Mouse (Mus musculus): Measurements from ENCODE around the gene Cacng4.
A peak's percentile ranks its signal among the peaks of the same experiment; 100 is the strongest.

Cacng4 gene

GRCm38 (mm10) chr11:107710379-107710778 is 84.0 kb downstream of the Cacng4 start:
- no peak for DNase-seq

- DNase-seq: no peak
These were observed 86.3 kb downstream of the Cacng4 start for GRCm38 (mm10) chr11:107707897-107708610.

GRCm38 (mm10) chr11:107705476-107706074 is 88.8 kb downstream of the Cacng4 start:
- DNase-seq: no peak

GRCm38 (mm10) chr11:107705060-107705459 is 89.3 kb downstream of the Cacng4 start:
- no peak for DNase-seq

DNA sequence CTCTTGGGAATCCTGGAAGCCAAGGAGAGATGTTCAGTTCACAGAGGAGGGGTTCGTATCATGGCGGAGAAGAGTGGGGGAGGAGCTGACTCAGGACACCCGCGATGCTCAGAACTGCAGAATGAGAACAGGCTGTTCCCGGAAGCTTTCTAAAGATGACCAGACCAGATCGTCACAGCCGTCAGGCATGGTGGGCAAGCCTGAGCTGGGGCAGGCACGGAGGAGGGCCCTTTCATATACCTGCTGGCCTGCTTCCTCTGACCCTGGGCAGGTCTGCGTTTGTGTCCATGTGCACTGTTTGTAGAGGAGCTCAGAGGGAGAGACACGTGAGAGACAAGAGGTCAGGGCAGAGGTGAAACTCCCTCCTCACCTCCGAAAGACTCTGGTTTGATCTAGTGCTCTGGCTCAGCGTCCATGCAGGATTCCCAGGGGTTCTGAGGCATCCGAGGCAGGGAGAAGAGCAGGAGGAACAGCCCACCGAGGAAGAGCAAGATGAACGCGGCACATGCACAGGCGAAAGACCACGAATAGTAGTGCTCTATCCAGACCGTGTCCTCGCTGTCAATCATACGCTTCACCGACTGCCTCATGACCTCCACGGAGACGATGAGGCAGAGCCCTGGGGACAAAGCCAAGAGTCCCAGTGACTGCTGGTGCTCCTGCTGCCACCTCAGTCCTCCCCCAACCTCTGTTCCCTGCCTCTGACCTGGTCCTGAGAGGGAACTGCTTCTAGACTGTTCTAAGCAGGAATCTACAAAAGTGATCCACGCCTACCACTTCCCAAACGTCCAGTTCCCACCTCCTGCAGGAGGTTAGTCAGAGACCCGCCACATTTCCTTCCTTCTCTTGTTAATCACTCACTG is 90.9 kb downstream of the Cacng4 start:
- DNase-seq: peak; percentile 93

GRCm38 (mm10) chr11:107699967-107700366 is 94.4 kb downstream of the Cacng4 start:
- no peak for DNase-seq

GRCm38 (mm10) chr11:107693338-107693737 is 101.0 kb downstream of the Cacng4 start:
- no peak for DNase-seq

- DNase-seq: no peak
These were observed 102.8 kb downstream of the Cacng4 start for GRCm38 (mm10) chr11:107691569-107691968.

DNA sequence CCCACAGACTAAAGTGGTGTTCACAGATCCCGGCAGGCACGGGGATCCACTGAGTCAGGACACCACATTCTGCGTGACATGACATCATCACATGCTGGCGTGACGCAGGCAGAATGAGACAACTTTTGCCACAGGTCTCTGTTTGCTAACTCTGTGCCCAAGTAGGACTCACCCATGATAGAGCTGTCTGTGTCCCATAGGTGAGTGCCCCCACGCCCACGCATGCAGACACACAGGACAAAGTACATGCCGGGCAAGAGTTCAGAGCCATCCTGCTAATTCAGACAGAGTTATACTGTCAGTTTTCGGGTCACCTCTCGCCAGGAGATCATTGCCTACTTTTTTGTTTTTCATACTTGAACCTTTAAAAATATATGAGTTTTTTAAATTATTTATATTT is 105.9 kb downstream of the Cacng4 start:
- DNase-seq: no peak

DNA sequence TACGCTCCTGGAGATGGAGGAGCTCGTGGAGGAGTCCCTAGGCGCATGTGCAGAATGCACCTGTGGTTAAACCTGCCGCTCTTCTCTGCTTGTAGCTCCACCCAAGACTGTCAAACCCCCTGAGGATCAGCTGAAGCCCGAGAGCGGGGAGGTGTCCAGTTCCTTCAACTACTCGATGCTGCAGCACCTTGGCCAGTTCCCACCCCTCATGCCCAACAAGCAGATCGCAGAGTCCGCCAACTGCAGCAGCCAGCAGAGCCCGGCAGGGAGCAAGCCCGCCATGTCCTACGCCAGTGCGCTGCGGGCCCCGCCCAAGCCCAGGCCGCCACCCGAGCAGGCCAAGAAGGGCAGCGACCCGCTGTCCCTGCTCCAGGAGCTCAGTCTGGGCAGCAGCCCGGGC is 108.1 kb downstream of the Cacng4 start:
- DNase-seq: no peak

DNA sequence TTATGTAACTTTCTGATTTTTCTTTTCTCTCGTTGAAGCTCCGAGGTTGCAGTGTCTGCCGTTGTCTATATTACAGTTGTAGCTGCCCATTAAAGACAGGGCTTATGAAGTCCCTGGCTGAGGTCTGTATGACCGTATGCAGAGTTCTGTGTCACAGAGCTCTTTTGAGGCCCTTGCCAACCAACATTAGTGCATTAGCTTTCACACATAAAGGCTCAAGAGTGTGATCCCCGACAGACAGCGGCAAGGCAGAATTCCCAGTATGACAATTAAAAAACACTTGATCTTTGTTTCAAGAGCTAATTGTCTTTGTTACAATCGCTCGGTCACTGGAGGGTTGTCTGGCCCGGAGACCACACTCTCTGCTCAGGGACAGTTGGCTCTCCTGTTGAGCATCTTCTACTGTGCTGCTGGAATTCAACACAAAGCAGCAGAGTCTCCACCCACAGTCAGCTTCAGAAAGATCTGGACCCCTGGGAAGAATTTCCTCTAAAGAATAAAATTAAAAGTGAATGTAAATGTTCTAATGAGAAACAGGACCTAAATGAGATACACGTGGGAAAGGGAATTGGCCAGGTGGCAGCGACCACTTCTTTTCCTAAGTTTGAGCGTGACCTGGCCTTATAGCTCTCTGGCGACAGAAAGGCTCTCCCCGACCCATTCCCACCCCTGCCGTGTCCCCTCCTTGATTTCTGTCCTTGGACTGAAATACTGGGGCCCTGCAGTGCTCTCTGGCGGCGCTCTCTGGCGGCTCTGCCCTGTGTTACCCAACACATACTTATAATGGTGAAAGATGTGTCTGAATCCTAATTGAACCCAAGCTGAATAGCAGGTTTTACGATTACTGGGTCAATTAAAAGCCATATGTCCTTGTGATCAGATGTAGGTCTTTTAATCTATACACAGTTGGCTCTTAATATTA is 110.6 kb downstream of the Cacng4 start:
- peak; percentile 85 for DNase-seq

GRCm38 (mm10) chr11:107682694-107683355 is 111.5 kb downstream of the Cacng4 start:
- peak; percentile 81 for DNase-seq

Measured in heart, adult 11 months (tissue).